Mouse (Mus musculus): ENCODE data around the gene Nsun4.

DNA sequence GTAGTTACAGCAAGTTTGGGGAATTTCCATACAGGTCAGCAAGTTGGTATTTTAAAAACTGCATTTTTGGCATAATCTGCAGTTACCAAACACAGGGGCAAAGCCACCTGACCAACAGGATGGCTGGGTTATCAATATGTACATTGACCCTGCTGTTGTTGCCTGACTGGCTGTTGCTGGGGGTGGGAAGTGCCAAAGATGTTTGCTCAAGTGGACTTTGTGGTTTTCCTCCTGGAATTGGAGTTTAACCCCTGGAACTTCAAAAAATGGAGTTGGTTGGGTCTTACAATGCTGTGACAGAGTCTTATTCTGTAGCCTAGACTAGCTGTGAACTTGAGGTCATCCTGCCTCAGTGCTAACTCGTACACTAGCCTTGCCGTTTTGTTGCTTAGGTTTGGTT is 13.2 kb downstream of the Nsun4 start:
- TF ChIP-seq CTCF (IDR thresholded peaks at IDR 0.05; ENCODE audit: borderline replicate concordance, insufficient read depth, low read depth, low read length) (no peak), POLR2A (IDR thresholded peaks at IDR 0.05; ENCODE audit: borderline replicate concordance, insufficient read depth, low read length) (no peak)

Data from cerebellum, adult 2 months (tissue).